Mouse (Mus musculus): ENCODE measurements at regions not wholly inside any gene's neighbourhood (a gene's known extent, or its start where the extent isn't known, plus 50 kb on each side); places are given as distances from the start of the nearest gene placed in this dataset.

DNA sequence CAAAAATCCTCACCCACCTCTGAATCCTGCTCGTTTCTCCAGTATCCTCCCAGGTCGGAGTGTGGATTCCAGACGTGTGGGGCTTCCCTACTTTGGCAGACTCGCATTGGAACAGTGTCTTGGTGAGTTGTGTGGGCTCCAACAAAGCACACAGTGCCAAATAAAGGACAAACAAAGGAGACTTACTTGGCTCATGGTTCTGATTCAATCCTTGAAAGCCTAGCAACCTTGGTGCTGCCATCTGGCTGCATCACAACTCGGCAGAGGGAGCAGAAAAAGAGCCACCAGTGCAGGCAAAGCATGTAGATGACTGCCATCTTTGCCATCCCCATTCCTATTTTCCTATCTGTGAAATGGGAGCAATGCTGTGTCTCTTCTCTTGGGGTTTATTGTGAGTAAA is 64.0 kb downstream of the Il9r start:
- no peak for DNase-seq (ENCODE audit: low spot score)

DNA sequence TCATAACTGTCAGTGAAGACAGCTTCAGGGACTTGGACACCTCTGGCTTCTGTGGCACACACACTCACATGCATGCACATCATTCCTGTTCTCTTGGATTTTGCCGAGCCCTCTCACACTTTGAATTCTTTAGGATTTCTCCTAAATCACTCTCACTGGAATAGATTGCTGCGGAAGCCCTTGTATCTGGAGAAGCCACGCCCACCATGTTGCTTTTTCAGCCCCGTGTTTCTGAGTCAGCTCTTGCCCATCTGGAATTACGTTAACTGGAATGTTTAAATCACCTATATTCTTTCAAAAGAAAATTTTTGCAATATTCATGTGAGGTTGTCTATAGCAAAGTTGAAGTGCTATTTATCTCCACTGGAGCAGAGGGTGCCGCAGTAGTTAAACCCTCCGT is 66.1 kb downstream of the Il9r start:
- DNase-seq (ENCODE audit: low spot score), result no peak

DNA sequence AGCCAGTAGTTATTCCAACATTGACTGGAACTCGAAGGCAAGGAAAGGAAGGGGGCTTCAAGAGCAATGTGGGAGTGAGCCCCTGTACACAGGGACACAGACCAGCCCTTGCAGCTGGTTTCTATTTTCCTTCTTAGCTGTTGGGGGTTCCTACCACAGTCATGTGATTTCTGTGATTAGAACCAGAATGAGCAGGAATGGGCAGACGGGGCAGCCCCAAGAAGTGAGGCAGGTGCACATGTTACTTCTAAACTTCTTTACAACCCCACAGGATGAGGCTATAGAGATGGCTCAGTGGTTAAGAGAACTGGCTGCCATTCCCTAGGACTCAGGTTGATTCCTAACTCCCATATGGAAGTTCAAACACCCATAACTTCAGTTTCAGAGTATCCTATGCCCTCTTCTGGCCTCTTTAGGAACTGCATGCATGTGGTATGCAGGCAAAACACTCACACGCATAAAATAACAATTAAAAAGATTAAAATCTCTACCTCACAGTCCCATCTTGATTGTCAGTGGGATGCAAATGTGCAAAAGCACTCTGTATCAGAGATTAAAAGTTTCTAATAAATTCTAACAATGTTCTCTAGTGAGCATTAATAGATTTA is 68.0 kb downstream of the Il9r start:
- peak; percentile 23 for DNase-seq (ENCODE audit: low spot score)

DNA sequence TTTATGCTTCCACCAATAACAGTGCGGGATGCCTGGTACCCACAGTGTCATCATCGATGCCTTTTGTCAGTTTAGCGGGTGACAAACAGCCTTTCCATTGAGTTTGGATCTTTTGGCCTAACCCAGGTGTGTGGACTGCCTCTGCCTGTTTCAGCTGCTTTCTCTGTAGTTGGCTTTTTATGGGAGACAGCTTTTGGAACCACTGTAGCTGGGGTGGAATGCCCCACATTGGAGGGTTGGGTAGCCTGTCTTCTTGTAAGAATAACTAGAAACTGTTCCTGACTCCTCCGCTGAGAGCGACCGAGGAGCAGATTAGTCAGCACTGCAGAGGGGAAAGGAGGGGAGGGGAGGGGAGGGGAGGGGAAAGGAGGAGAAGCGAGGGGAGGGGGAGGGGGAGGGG is 71.5 kb downstream of the Il9r start:
- DNase-seq (ENCODE audit: low spot score), result no peak

DNA sequence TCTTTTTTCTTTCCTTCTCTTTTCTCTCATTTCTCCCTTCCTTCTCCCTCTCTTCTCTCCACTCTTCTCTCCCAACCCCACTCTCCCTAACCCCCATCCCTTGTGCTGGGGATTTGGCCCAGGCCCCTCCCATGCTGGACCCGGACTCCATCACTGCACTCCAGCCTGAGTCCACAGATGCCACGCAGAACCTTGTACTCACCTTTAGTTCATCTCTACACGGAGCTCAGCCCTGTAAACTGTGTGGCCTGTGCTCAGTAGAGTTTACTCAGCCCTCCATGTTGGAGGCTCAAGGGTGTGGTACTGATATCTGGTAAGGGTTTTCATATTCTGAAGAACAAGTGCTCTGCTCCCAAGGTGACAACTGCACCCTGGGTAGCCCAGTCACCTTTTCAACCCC is 72.1 kb downstream of the Il9r start:
- no peak for DNase-seq (ENCODE audit: low spot score)

DNA sequence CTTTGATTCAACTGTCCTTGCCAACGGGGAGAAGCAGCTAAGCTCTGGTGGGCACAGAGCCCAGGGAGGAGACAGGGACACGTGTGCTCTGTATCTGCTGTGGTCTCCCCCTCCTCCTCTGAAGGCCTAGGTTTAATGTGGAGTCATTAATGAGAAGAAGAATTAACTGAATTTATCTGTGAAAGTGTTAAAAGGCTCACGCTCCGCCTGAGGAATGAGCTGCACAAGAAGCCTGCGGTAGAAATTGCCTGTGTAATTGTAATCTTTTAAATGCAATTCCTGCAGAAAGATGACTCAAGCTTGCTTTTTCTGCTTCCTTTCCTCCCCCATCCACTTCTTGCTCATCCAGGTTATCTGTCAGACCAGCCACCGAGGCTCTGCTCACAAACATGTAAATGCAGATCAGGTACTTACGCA is 72.7 kb downstream of the Il9r start:
- DNase-seq (ENCODE audit: low spot score), result no peak

DNA sequence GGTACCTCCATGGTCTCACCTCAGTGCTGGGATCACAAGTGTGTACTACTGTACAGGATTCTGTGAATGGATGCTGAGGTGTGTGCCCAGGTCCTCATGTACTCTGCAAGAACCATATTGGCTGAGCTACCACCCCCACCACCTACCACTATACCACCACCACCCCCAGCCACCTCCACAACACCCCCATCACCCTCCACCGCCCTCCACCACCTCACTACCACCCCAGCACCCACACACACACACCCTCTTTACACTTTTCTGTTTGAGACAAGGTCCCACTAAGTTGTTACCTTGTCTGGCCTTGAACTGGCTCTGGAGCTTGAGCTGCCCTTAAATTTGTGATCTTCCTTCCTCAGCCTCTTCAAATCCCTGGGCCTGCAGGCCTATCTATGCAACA is 73.3 kb downstream of the Il9r start:
- no peak for DNase-seq (ENCODE audit: low spot score)

DNA sequence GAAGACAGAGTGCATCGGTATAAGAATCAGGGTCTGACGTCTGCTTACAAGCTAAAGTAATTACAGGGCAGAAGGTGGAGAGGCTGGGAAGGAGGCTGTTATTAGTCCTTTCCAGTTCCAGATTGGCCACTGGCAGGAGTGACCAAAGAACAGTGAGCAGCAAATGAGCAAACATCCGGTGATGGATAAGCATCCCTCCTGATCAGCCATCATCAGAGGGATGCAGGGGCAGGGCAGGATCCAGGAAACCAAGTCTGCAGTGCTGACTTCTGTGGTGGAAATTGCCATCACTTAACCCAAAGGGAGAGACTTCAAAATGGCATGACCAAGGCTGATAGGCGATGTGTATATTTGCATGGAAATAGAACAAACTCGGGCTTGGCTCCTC is 73.8 kb downstream of the Il9r start:
- DNase-seq (ENCODE audit: low spot score), result no peak

DNA sequence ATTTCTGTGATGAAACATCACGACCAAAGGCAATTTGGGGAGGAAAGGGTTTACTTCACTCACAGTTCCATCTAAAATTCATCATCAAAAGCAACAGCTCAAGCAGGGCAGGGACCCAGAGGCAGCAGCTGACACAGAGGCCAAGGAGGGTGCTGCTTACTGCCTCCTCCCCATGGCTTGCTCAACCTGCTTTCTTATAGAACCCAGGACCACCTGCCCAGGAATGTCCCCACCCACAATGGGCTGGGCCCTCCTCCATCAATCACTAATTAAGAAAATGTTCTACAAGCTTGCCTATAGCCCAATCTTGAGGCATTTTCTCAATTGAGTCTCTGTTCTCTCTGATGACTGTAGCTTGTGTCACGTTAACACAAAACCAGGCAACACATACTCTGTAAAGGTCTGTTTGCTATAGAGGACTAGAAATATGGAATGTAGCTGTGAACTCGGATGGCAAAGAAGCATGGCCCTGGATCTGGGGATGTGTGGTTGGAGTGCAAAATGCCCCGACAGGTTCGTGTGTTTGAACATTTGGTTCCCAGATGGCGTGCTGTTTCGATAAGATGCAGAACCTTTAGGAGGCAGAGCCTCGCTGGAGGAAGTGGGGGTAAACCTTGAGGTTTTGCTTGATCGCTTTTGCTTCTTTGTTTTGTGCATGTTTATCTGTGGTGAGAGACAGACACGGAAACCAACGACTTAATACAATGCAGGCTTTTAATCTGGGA is 74.3 kb downstream of the Il9r start:
- no peak for DNase-seq (ENCODE audit: low spot score)

DNA sequence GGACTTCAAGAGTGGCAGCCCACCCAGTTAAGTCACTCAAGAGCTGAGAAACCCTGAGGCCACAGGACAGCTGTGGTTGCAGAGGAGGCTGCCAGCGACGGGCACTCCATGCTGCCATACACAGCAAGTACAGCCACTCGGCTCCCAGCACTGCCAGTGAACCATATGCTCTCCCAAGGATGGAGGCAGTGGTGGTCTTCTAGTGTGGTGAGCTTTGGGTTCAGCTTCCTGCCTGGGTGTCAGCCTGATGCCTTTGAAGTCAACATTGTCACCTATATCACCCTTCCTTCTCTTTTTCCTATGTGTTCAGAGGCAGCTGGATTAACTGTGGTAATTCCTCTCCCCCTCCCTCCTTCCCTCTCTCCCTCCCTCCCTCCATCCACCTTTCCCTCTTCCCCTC is 79.5 kb downstream of the Il9r start:
- DNase-seq (ENCODE audit: low spot score), result no peak

DNA sequence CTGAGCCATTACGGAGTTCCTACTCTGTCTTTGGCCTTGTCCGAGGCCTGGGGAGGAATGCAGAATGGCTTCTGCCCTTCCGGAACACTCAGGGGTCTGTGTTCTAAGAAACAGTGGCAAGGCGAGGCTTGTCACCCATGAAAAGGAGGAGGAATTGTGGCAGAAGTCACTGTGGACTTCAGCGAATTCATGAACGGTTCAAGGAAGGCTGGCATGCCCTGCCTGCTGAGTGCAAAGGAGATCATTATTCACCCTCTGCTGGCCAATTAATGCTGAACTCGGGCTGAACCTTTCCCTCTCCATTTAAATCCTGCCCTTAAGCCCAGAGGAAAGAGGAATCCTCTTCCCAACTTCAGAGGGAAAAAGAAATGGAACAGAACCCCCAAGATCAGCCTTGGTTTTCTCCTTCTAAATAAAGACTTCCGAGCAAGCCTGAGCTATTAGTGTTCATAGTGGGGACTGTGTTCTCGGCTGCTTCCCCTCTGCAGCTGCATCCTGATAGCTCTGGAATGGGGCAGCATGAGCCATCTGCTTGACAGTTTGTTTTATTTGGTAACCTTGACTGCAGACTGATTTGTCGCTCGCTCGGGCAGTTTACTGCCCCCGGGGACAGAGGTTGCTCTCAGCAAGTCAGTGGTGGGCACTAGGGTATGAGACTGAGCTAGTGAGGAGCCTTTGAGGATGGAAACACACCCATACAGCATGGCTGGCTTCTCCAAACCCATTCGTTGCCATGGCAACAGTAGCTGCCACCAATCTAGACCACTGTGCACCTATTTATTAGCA is 81.0 kb downstream of the Il9r start:
- DNase-seq (ENCODE audit: low spot score), result no peak

DNA sequence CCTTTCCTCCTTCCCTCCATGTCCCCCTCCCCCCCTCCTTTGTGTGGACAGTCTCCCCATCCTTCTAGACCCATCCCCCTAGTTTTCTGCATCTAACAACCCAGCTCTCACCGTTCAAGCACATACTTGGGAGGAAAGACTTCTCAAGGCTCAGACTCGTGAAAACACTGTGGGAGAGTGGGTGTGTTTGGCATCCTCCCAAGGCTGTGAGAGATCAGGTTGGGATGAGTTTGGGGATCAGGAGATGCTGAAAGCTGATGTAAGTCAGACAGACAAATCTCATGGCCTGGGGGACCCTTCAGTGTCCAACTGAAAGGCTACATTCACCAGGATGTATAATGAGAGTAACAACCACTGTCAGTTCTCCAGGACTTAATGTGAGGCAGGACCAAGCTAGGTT is 82.1 kb downstream of the Il9r start:
- DNase-seq (ENCODE audit: low spot score), result no peak

DNA sequence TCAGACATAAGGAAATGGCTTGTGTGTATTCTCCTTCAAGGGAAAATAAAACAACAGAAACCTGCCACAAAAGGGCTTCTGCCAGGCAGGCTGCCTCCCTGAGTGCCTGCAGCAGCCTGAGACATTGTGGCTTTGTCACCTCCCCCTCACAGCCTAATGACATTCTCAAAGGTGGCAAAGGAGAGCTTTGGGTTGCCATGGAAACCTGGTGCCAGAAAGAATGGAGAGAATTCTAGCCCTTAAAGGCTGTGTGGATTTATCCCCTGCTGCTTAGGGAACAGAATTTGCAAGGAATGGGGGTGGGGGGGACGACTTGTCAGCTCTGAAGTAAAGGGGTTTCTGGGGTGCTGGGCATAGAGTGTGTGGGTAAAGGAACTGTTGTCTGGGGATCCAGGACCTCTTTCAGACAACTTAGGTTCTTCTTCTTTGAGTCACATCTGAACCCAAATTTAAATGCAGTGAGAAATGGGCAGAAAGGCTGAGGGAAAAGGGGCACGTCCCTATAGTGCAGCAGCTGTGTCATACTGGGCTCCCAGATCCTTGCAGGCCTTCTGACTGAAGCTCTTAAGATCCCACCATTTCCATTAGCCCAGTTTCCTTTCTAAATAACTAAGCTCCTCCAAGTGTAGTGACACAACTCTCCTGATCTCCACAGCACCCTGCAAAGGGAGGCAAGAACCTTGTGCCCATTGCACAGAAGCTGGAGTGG is 86.8 kb downstream of the Il9r start:
- DNase-seq (ENCODE audit: low spot score), result no peak

DNA sequence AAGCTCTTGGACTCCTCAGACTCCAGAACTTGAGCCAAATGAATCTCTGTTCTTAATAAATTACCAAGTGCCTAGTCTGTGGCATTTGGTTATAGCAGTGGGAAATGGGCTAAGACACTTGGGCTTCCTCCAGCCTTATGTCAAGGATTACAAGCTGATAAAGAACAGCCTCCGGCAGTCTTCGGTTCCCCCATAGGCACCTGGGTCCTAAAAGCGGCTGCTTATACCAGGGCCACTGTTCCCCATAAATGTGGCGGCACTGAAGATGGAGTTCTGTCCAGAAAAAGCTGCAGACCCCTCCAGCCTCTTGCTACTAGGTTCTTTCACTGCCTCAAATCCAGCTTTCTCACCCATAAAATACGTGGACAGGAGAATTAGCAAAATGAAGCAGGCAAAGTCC is 87.6 kb downstream of the Il9r start:
- no peak for DNase-seq (ENCODE audit: low spot score)

DNA sequence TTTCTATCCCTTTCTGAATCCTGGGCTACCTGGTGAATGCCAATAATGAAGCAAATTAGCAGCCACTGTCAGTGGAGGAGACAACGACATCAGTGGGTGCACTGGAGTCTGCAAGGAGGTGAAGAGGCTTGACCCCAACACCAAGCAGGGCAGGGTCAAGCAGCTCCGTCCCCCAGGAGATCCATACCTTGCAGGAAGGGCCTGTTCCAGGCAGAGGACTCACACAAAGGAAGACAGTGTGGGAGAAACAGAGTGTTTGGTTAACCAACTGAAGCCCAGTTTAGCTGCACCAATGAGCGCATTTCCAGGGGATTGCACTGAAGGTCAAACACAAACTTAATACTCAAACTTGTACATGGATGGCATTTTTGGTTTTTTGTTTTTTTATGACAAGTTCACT is 88.2 kb downstream of the Il9r start:
- DNase-seq (ENCODE audit: low spot score), result no peak

DNA sequence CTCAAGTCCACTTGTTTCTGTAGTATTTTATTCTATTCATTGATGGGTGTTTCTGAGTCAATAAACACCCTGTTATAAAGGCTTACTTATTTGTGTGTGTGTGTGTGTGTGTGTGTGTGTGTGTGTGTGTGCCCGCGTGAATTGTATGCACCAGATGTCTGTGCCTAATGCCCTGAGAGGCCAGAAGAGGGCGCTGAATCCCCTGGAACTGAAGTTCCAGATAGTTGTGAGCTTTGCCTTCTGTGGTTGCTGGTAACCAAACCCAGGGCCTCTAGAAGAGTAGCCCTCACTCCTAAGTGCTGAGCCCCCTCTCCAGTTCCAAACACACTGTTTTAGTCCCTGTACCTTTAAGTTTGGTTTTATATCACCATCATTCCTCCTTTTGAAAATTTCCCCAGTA is 90.2 kb downstream of the Il9r start:
- DNase-seq (ENCODE audit: low spot score), result no peak

Measured in c-Kit-positive CD71-positive TER-119-positive erythroid progenitor cells, embryonic 14.5 days (primary cell).